Comparison of ENCODE assay signal across 10 mouse cellular contexts in the genomic region with DNA sequence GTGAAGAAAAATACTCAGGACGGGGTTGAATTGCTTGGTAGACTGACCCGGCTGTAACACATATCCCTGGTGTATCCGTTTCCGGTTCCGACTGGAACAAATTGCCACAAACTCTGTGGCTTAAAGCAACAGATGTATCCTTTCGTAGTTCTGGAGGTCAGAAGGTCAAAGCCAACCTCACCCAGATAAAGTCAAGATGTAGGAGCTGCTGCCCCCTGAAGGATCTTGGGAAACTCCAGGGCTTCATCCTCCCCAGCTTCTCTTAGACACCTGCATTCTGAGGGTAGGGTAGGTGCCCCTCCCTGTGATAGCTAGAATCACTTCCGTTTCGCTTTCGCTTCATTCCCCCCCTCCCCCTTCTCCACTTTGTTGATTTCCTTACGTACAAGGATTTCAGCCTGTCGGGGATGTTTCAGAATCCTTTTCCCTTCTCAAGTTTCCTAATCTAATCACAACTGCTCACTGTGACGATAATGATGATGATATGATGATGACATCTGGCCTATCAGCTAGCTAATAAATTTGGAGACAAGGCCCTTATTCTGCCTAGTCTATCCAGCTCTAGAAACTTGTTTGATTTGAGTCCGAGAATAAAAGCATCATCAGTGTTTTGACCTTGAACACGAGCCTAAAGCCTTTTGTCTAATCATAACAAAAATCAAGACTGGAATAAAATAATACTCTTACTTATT.
DNase-seq lines count a peak whose midpoint lies in the region; ATAC-seq and TF ChIP-seq lines count a peak whose summit lies in the region.
"Had no signal": no experiment of that assay in that cellular context is flagged by ENCODE, and none has a peak within 500 bp of the region (broad histone marks: within the 10 kb centered on the region; RNA-seq: fewer than 3 reads in every experiment).

No protein-coding gene starts in this region.

- H3K27me3 ChIP-seq in intestine, embryonic 16.5 days (replicated peaks; ENCODE audit: control insufficient read depth, insufficient read depth, low read length): no peaks in the 10 kb centered on the region
- no peaks in the 10 kb centered on the region for H3K27me3 ChIP-seq in lung, postnatal 0 days (replicated peaks; ENCODE audit: insufficient read depth, low read length)
- no peaks in the 10 kb centered on the region for H3K27me3 ChIP-seq in forebrain, embryonic 15.5 days

- H3K4me3 ChIP-seq in intestine, embryonic 16.5 days (ENCODE audit: low read length): no peak overlapping the region
- H3K4me3 ChIP-seq in lung, postnatal 0 days (ENCODE audit: low read depth, low read length): 0 out of 2 replicates have a peak overlapping the region, but pooled peaks have one; percentile 1
- no peak overlapping the region for H3K4me3 ChIP-seq in forebrain, embryonic 15.5 days

- H3K4me1 ChIP-seq in intestine, embryonic 16.5 days (ENCODE audit: control insufficient read depth, insufficient read depth, low read length): no peaks in the 10 kb centered on the region
- peaks cover 8% of the 10 kb centered on the region; the same call in 1 of the 2 replicates for H3K4me1 ChIP-seq in lung, postnatal 0 days (ENCODE audit: insufficient read depth, low read depth, low read length)
- H3K4me1 ChIP-seq in forebrain, embryonic 15.5 days: no peaks in the 10 kb centered on the region

- 41% methylated on average over 14 of the region's 14 CpGs for WGBS in intestine, embryonic 16.5 days
- WGBS in lung, postnatal 0 days: 28% methylated on average over 14 of the region's 14 CpGs
- 77% methylated on average over 14 of the region's 14 CpGs for WGBS in forebrain, embryonic 15.5 days

- H3K4me2 ChIP-seq in intestine, embryonic 16.5 days (ENCODE audit: low read depth, low read length): peak overlapping the region; percentile 17; the same call in 1 of the 2 replicates
- H3K4me2 ChIP-seq in lung, postnatal 0 days (replicated peaks; ENCODE audit: low read depth, low read length): peak overlapping the region; percentile 36
- H3K4me2 ChIP-seq in forebrain, embryonic 15.5 days (replicated peaks): no peak overlapping the region

- TF ChIP-seq CTCF in lung, postnatal 0 days (IDR thresholded peaks at IDR 0.05): peak; percentile 45

- no peaks in the 10 kb centered on the region for H3K36me3 ChIP-seq in intestine, embryonic 16.5 days (ENCODE audit: control insufficient read depth, insufficient read depth, low read length)
- no peaks in the 10 kb centered on the region for H3K36me3 ChIP-seq in lung, postnatal 0 days (ENCODE audit: insufficient read depth, low read length)
- no peaks in the 10 kb centered on the region for H3K36me3 ChIP-seq in forebrain, embryonic 15.5 days

- no peak for ATAC-seq in intestine, embryonic 16.5 days
- peak; percentile 62 for ATAC-seq in lung, postnatal 0 days
- ATAC-seq in forebrain, embryonic 15.5 days (replicated peaks): no peak

- no peaks in the 10 kb centered on the region for H3K9me3 ChIP-seq in intestine, embryonic 16.5 days (ENCODE audit: control insufficient read depth, low read length)
- no peaks in the 10 kb centered on the region for H3K9me3 ChIP-seq in lung, postnatal 0 days (ENCODE audit: low read length)
- H3K9me3 ChIP-seq in forebrain, embryonic 15.5 days: no peaks in the 10 kb centered on the region

- TF ChIP-seq EP300 in lung, postnatal 0 days (IDR thresholded peaks at IDR 0.05): peak; percentile 17; the same call in 1 of the 2 replicates

- H3K27ac ChIP-seq in intestine, embryonic 16.5 days (ENCODE audit: low read length): no peak overlapping the region
- peak overlapping the region; percentile 22; the same call in 1 of the 2 replicates for H3K27ac ChIP-seq in lung, postnatal 0 days (ENCODE audit: low read length)
- H3K27ac ChIP-seq in forebrain, embryonic 15.5 days (replicated peaks): no peak overlapping the region

- peak; percentile 43 for DNase-seq in adrenal gland, postnatal 14 days
- no peak for DNase-seq in adrenal gland, postnatal 4 days (ENCODE audit: low spot score in 2 of 2)
- DNase-seq in ZHBTc4 (ENCODE audit: low read depth, low spot score): peak; percentile 24
- peak; percentile 57 for DNase-seq in lung, postnatal 0 days (ENCODE audit: low spot score)
- DNase-seq in cerebellum, postnatal 14 days: no peak
- DNase-seq in retina, postnatal 1 day: no peak
- DNase-seq: cerebellum, postnatal 36 days; liver had no signal

- no peak overlapping the region for H3K9ac ChIP-seq in intestine, embryonic 16.5 days (ENCODE audit: low read depth, low read length)
- H3K9ac ChIP-seq in lung, postnatal 0 days (replicated peaks; ENCODE audit: low read depth): no peak overlapping the region
- H3K9ac ChIP-seq in forebrain, embryonic 15.5 days (replicated peaks): no peak overlapping the region

Comparison
In these comparisons a context has a peak if more than half of its experiments do, and no peak if none do; other contexts are left out.
1. DNase-seq: peak in adrenal gland, postnatal 14 days (single experiment), ZHBTc4 (single experiment) and lung, postnatal 0 days (single experiment); none in adrenal gland, postnatal 4 days (0 of 2), cerebellum, postnatal 14 days (0 of 2) and retina, postnatal 1 day (single experiment).